ENCODE assay signal across 8 mouse cellular contexts in the genomic region with DNA sequence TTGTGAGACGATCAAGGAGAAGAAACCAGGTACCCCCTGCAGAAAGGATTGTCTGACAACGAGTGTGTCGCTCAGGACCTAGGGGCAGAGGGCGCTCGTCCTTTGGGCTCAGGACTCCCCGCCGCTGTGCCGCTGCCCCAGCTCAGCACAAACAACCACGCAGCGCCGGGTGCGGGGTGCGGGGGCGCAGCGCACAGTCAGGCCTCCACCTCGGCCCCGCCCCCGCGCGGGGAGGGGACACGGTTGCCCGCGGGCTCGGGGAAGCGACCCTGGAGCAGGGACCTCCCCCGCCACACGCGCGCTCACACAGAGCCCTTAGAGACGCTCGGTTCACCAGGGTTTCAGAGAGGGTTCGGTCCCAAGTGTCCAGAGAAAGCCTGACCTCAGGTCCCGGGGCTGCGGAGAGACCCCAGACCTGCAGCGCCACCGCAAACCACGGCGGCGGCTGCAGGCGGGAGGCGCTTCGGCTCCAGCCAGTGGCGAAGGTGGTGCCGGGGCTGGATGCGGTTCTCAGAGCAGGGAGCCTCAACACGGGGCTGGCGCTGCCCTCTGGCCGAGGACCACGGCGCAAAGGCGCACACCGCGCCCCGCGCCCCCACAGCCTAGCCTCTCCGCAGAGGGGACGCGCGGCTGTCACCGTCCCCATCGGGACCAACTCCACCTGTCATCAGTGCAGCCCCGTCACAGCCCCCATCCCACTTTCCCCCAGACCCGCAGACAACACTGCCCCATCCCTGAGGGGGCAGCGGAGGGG. TPM values are rescaled to one million over a fixed set of nuclear protein-coding genes. Genes with fewer than 3 reads are reported as not detected.
A peak's percentile ranks its signal among the peaks of the same experiment; 100 is the strongest.
DNase-seq lines count a peak whose midpoint lies in the region; ATAC-seq and TF ChIP-seq lines count a peak whose summit lies in the region.

No protein-coding gene starts in this region.

- 1% methylated on average over 58 of the region's 64 CpGs for WGBS in kidney, embryonic 16.5 days
- WGBS in limb, embryonic 15.5 days: under 1% methylated on average over 64 of the region's 64 CpGs

- H3K4me1 ChIP-seq in kidney, embryonic 16.5 days (ENCODE audit: insufficient read depth, low read length): peaks cover 25% of the 10 kb centered on the region
- no peaks in the 10 kb centered on the region for H3K4me1 ChIP-seq in embryonic fibroblast, embryonic 13.5 days (ENCODE audit: control insufficient read depth, insufficient read depth, low read length)
- H3K4me1 ChIP-seq in limb, embryonic 15.5 days: peaks cover 25% of the 10 kb centered on the region

- no peak for DNase-seq in kidney, postnatal 14 days
- DNase-seq in cerebellum, adult 11 months: peak; percentile 82
- DNase-seq in right cerebral cortex, postnatal 36 days (ENCODE audit: low spot score in 2 of 2): peak; percentile 27 to 32
- DNase-seq in kidney, postnatal 10 days: no peak
- no peak for DNase-seq in urinary bladder, postnatal 36 days (ENCODE audit: low spot score in 2 of 2)

- peaks cover 68% of the 10 kb centered on the region for H3K27me3 ChIP-seq in kidney, embryonic 16.5 days (ENCODE audit: insufficient read depth, low read length)
- peaks cover 94% of the 10 kb centered on the region for H3K27me3 ChIP-seq in limb, embryonic 15.5 days

- no peaks in the 10 kb centered on the region for H3K9me3 ChIP-seq in kidney, embryonic 16.5 days (ENCODE audit: low read length)
- H3K9me3 ChIP-seq in limb, embryonic 15.5 days: no peaks in the 10 kb centered on the region

- TF ChIP-seq CTCF in embryonic fibroblast, embryonic 13.5 days (IDR thresholded peaks at IDR 0.05; ENCODE audit: borderline replicate concordance, insufficient read depth, low read length): no peak

- peak overlapping the region; percentile 100 for H3K4me2 ChIP-seq in kidney, embryonic 16.5 days (replicated peaks; ENCODE audit: low read depth, low read length)
- peak overlapping the region; percentile 100 for H3K4me2 ChIP-seq in limb, embryonic 15.5 days

- H3K36me3 ChIP-seq in kidney, embryonic 16.5 days (ENCODE audit: insufficient read depth, low read length): no peaks in the 10 kb centered on the region
- H3K36me3 ChIP-seq in limb, embryonic 15.5 days: no peaks in the 10 kb centered on the region

- H3K9ac ChIP-seq in kidney, embryonic 16.5 days (replicated peaks; ENCODE audit: low read length): peak overlapping the region; percentile 68
- 0 out of 2 replicates have a peak overlapping the region, but pooled peaks have one; percentile 31 for H3K9ac ChIP-seq in limb, embryonic 15.5 days

- H3K27ac ChIP-seq in kidney, embryonic 16.5 days (ENCODE audit: low read length): no peak overlapping the region
- no peak overlapping the region for H3K27ac ChIP-seq in embryonic fibroblast, embryonic 13.5 days (ENCODE audit: insufficient read depth, low read length)
- H3K27ac ChIP-seq in limb, embryonic 15.5 days: no peak overlapping the region

- peak; percentile 24; the same call in 1 of the 2 replicates for ATAC-seq in kidney, embryonic 16.5 days (ENCODE audit: low FRiP score, low TSS enrichment)
- no peak for ATAC-seq in limb, embryonic 15.5 days (ENCODE audit: insufficient number of reproducible peaks, low FRiP score, low TSS enrichment, low read depth)

- H3K4me3 ChIP-seq in kidney, embryonic 16.5 days (ENCODE audit: low read length): peak overlapping the region; percentile 59
- H3K4me3 ChIP-seq in embryonic fibroblast, embryonic 13.5 days (ENCODE audit: insufficient read depth, low read length): 0 out of 2 replicates have a peak overlapping the region, but pooled peaks have one; percentile 4
- H3K4me3 ChIP-seq in limb, embryonic 15.5 days: peak overlapping the region; percentile 54

- no peak for TF ChIP-seq POLR2A in embryonic fibroblast, embryonic 13.5 days (IDR thresholded peaks at IDR 0.05; ENCODE audit: low read depth, low read length)

RNA-seq across cellular contexts. Expression of gene Grm4, which starts 9.2 kb away (rescaled TPM):
- 0.91 and 1.2 TPM in 2 replicates for polyA plus RNA-seq in kidney, embryonic 16.5 days (2015; fragmentation: Nextera tagmentation; extraction: Ambion mirVana)
- not detected in 2 replicates for polyA plus RNA-seq in embryonic fibroblast, embryonic 13.5 days (2011; ENCODE audit: insufficient read length, low read depth, missing spikeins)
- 0.54 and 0.55 TPM in 2 replicates for polyA plus RNA-seq in limb, embryonic 15.5 days (2015; fragmentation: Nextera tagmentation; extraction: Ambion mirVana)

RNA-seq across cellular contexts. Expression of gene Hmga1, which starts 44.3 kb away (rescaled TPM):
- 257 and 279 TPM in 2 replicates for polyA plus RNA-seq in kidney, embryonic 16.5 days (2015; fragmentation: Nextera tagmentation; extraction: Ambion mirVana)
- 207 and 393 TPM in 2 replicates for polyA plus RNA-seq in embryonic fibroblast, embryonic 13.5 days (2011; ENCODE audit: insufficient read length, low read depth, missing spikeins)
- 161 and 167 TPM in 2 replicates for polyA plus RNA-seq in limb, embryonic 15.5 days (2015; fragmentation: Nextera tagmentation; extraction: Ambion mirVana)

RNA-seq across cellular contexts. Expression of gene AI413582, which starts 53.5 kb away (rescaled TPM):
- 20.2 and 23.4 TPM in 2 replicates for polyA plus RNA-seq in kidney, embryonic 16.5 days (2015; fragmentation: Nextera tagmentation; extraction: Ambion mirVana)
- polyA plus RNA-seq in embryonic fibroblast, embryonic 13.5 days (2011; ENCODE audit: insufficient read length, low read depth, missing spikeins): 15.6 and 30.9 TPM in 2 replicates
- polyA plus RNA-seq in limb, embryonic 15.5 days (2015; fragmentation: Nextera tagmentation; extraction: Ambion mirVana): 28.4 TPM in 2 replicates

Comparison
In these comparisons a context has a peak if more than half of its experiments do, and no peak if none do; other contexts are left out.
1. H3K4me3 ChIP-seq: peak in every context shown above with its lines; median percentile 59 in kidney, embryonic 16.5 days; 54 in limb, embryonic 15.5 days; 4 in embryonic fibroblast, embryonic 13.5 days.
2. DNase-seq: peak in cerebellum, adult 11 months (single experiment) and right cerebral cortex, postnatal 36 days (2 of 2); none in kidney, postnatal 14 days (single experiment), kidney, postnatal 10 days (single experiment) and urinary bladder, postnatal 36 days (0 of 2).